Mouse (Mus musculus) liver, embryonic 13.5 days (tissue): ENCODE measurements around the gene Unkl. TPM values are rescaled to one million over a fixed set of nuclear protein-coding genes. Genes with fewer than 3 reads are reported as not detected.

Source experiments
- ATAC-seq: fragments of 200-750 bp; cut with Nextera tagmentation; 2 replicates; pipeline ENCODE4 v1.8.0; 2017; ENCODE audit warnings: low read depth, mild to moderate bottlenecking, moderate number of reproducible peaks, moderate library complexity
- DNase-seq: peaks from one replicate; pipeline ENCODE4 v3.0.0; 2022
- H3K27ac ChIP-seq: fragments of 300-500 bp; sonication (generic); 2 replicates; pipeline ENCODE4 v1.5.1; 2015; ENCODE audit warnings: moderate library complexity, mild to moderate bottlenecking, inconsistent platforms
- H3K27me3 ChIP-seq: fragments of 300-500 bp; sonication (generic); 2 replicates; pipeline ENCODE4 v1.6.1; 2015; ENCODE audit warnings: mild to moderate bottlenecking, inconsistent platforms
- H3K36me3 ChIP-seq: fragments of 300-500 bp; sonication (generic); 2 replicates; pipeline ENCODE4 v1.6.1; 2015; ENCODE audit warnings: mild to moderate bottlenecking, inconsistent platforms
- H3K4me1 ChIP-seq: fragments of 300-500 bp; sonication (generic); replicated peaks from 2 replicates; pipeline ENCODE4 v1.6.1; 2015; ENCODE audit warnings: inconsistent platforms
- H3K4me2 ChIP-seq: fragments of 300-500 bp; sonication (generic); 2 replicates; pipeline ENCODE4 v1.6.1; 2015; ENCODE audit warnings: inconsistent platforms, mild to moderate bottlenecking, moderate library complexity
- H3K4me3 ChIP-seq: fragments of 300-500 bp; sonication (generic); replicated peaks from 2 replicates; pipeline ENCODE4 v1.5.1; 2015; ENCODE audit warnings: mild to moderate bottlenecking, inconsistent platforms
- H3K9ac ChIP-seq: fragments of 300-500 bp; sonication (generic); 2 replicates; pipeline ENCODE4 v1.6.1; 2015; ENCODE audit warnings: mild to moderate bottlenecking, inconsistent platforms
- H3K9me3 ChIP-seq: fragments of 300-500 bp; sonication (generic); replicated peaks from 2 replicates; pipeline ENCODE4 v1.6.1; 2016; ENCODE audit warnings: inconsistent platforms
- WGBS: fragments of 180-500 bp; shearing (Covaris S2); methylation state at CpG from one replicate; pipeline ENCODE4 v1.1.7; 2015; ENCODE audit not compliant: insufficient replicate concordance; 5-methylcytosine and 5-hydroxymethylcytosine counted together
- polyA plus RNA-seq: library from polyadenylated mRNA; unstranded; fragments of >200 nt; fragmentation: Nextera tagmentation; extraction: Ambion mirVana; gene quantifications from 2 replicates; pipeline ENCODE4 v1.2.1, GENCODE M21; 2015

Unkl gene
- 14.4 and 18.0 TPM in 2 replicates for polyA plus RNA-seq

GRCm38 (mm10) chr17:25188150-25189031 lies at the start of gene Unkl:
Gene Unkl (plus strand): TSS chr17:25188397.
- DNase-seq (peak; percentile 48), ATAC-seq (peak; percentile 14; the same call in 1 of the 2 replicates)
- WGBS: under 1% methylated on average over 104 of the region's 104 CpGs
- Histone ChIP-seq H3K4me3 (peak within 1 kb of the TSS; percentile 89), H3K27ac (peak within 1 kb of the TSS; percentile 77), H3K4me2 (peak within 1 kb of the TSS; percentile 95), H3K4me1 (peaks cover 64% of the 10 kb centered on the region), H3K9me3 (no peaks in the 10 kb centered on the region), H3K36me3 (peaks cover 14% of the 10 kb centered on the region; the same call in 1 of the 2 replicates), H3K27me3 (no peaks in the 10 kb centered on the region), H3K9ac (peak within 1 kb of the TSS; percentile 84)

- no peak for ATAC-seq
- Histone ChIP-seq H3K9me3 (no peaks in the 10 kb centered on the region), H3K4me1 (peaks cover 41% of the 10 kb centered on the region), H3K36me3 (peaks cover 4% of the 10 kb centered on the region; the same call in 1 of the 2 replicates), H3K27ac (peak overlapping the region; percentile 0; the same call in 1 of the 2 replicates), H3K4me2 (no peak overlapping the region), H3K4me3 (no peak overlapping the region), H3K9ac (no peak overlapping the region), H3K27me3 (no peaks in the 10 kb centered on the region)
- DNase-seq: no peak
- WGBS: 88% methylated on average over 1 of the region's 1 CpGs
Measured at GRCm38 (mm10) chr17:25138803-25139202, 49.4 kb upstream of the Unkl start.

- Histone ChIP-seq H3K27ac (no peak overlapping the region), H3K27me3 (no peaks in the 10 kb centered on the region), H3K36me3 (peaks cover 12% of the 10 kb centered on the region), H3K4me2 (no peak overlapping the region), H3K4me3 (no peak overlapping the region), H3K9me3 (no peaks in the 10 kb centered on the region), H3K4me1 (peaks cover 31% of the 10 kb centered on the region), H3K9ac (no peak overlapping the region)
- ATAC-seq (no peak), DNase-seq (no peak)
- WGBS: 73% methylated on average over 4 of the region's 4 CpGs
Measured at GRCm38 (mm10) chr17:25139960-25140359, 48.2 kb upstream of the Unkl start.

- Histone ChIP-seq H3K27ac (no peak within 1 kb of the TSS), H3K9ac (0 out of 2 replicates have a peak within 1 kb of the TSS, but pooled peaks have one; percentile 4), H3K36me3 (peaks cover 39% of the 10 kb centered on the region), H3K9me3 (no peaks in the 10 kb centered on the region), H3K4me2 (no peak within 1 kb of the TSS), H3K27me3 (peaks cover 2% of the 10 kb centered on the region; the same call in 1 of the 2 replicates), H3K4me1 (no peaks in the 10 kb centered on the region), H3K4me3 (no peak within 1 kb of the TSS)
- 76% methylated on average over 1 of the region's 1 CpGs for WGBS
- no peak for ATAC-seq
- no peak for DNase-seq
Measured at GRCm38 (mm10) chr17:25162161-25162560, 26.0 kb upstream of the Unkl start, which contains the start of gene Ccdc154. Gene Ccdc154 (plus strand): TSS chr17:25162461.

- DNase-seq (no peak), ATAC-seq (no peak)
- no peak overlapping the region for H3K27ac ChIP-seq
- H3K4me1 ChIP-seq: no peaks in the 10 kb centered on the region
- H3K9ac ChIP-seq: no peak overlapping the region
- no peaks in the 10 kb centered on the region for H3K9me3 ChIP-seq
- peaks cover 27% of the 10 kb centered on the region for H3K36me3 ChIP-seq
- no peak overlapping the region for H3K4me2 ChIP-seq
- no peak overlapping the region for H3K4me3 ChIP-seq
- peaks cover 2% of the 10 kb centered on the region; the same call in 1 of the 2 replicates for H3K27me3 ChIP-seq
- whole genome bisulfite sequencing: 63% methylated on average over 7 of the region's 7 CpGs
Measured at GRCm38 (mm10) chr17:25163387-25163786, 24.8 kb upstream of the Unkl start.

- Histone ChIP-seq H3K4me2 (no peak overlapping the region), H3K36me3 (peaks cover 17% of the 10 kb centered on the region), H3K4me3 (no peak overlapping the region), H3K27me3 (peaks cover 2% of the 10 kb centered on the region; the same call in 1 of the 2 replicates), H3K9me3 (no peaks in the 10 kb centered on the region), H3K9ac (no peak overlapping the region), H3K27ac (no peak overlapping the region), H3K4me1 (no peaks in the 10 kb centered on the region)
- ATAC-seq (no peak), DNase-seq (no peak)
- WGBS: 70% methylated on average over 3 of the region's 3 CpGs
Measured at GRCm38 (mm10) chr17:25164770-25165169, 23.4 kb upstream of the Unkl start.

- no peak overlapping the region for H3K27ac ChIP-seq
- H3K27me3 ChIP-seq: peaks cover 7% of the 10 kb centered on the region; the same call in 1 of the 2 replicates
- H3K4me2 ChIP-seq: no peak overlapping the region
- H3K4me3 ChIP-seq: no peak overlapping the region
- DNase-seq (no peak), ATAC-seq (no peak)
- 0 out of 2 replicates have a peak, but pooled peaks cover 3% of the 10 kb centered on the region for H3K36me3 ChIP-seq
- H3K9me3 ChIP-seq: no peaks in the 10 kb centered on the region
- no peaks in the 10 kb centered on the region for H3K4me1 ChIP-seq
- 44% methylated on average over 6 of the region's 6 CpGs for WGBS
- H3K9ac ChIP-seq: no peak overlapping the region
Measured at GRCm38 (mm10) chr17:25165970-25166671, 22.1 kb upstream of the Unkl start.

GRCm38 (mm10) chr17:25169706-25170105 lies 18.5 kb upstream of the Unkl start:
- H3K9ac ChIP-seq: no peak overlapping the region
- H3K9me3 ChIP-seq: no peaks in the 10 kb centered on the region
- ATAC-seq (no peak), DNase-seq (no peak)
- no peaks in the 10 kb centered on the region for H3K4me1 ChIP-seq
- H3K27ac ChIP-seq: no peak overlapping the region
- H3K36me3 ChIP-seq: no peaks in the 10 kb centered on the region
- H3K4me2 ChIP-seq: no peak overlapping the region
- H3K4me3 ChIP-seq: no peak overlapping the region
- H3K27me3 ChIP-seq: peaks cover 12% of the 10 kb centered on the region
- WGBS: 83% methylated on average over 2 of the region's 2 CpGs

GRCm38 (mm10) chr17:25172558-25172957 lies 15.6 kb upstream of the Unkl start:
- WGBS: 78% methylated on average over 3 of the region's 3 CpGs
- ATAC-seq (no peak), DNase-seq (no peak)
- Histone ChIP-seq H3K4me1 (peaks cover 12% of the 10 kb centered on the region), H3K9me3 (no peaks in the 10 kb centered on the region), H3K4me2 (no peak overlapping the region), H3K27ac (no peak overlapping the region), H3K36me3 (no peaks in the 10 kb centered on the region), H3K9ac (no peak overlapping the region), H3K27me3 (peaks cover 28% of the 10 kb centered on the region), H3K4me3 (no peak overlapping the region)

- Histone ChIP-seq H3K36me3 (no peaks in the 10 kb centered on the region), H3K4me2 (peak within 1 kb of the TSS; percentile 23), H3K27ac (no peak within 1 kb of the TSS), H3K27me3 (peaks cover 44% of the 10 kb centered on the region), H3K9me3 (no peaks in the 10 kb centered on the region), H3K9ac (0 out of 2 replicates have a peak within 1 kb of the TSS, but pooled peaks have one; percentile 3), H3K4me3 (no peak within 1 kb of the TSS), H3K4me1 (peaks cover 12% of the 10 kb centered on the region)
- ATAC-seq (no peak), DNase-seq (no peak)
- 51% methylated on average over 9 of the region's 9 CpGs for WGBS
Measured at GRCm38 (mm10) chr17:25175411-25175810, 12.8 kb upstream of the Unkl start, which contains the start of gene Gm38655. Gene Gm38655 (minus strand): TSS chr17:25175471.

GRCm38 (mm10) chr17:25183232-25183631 lies 5.0 kb upstream of the Unkl start:
- DNase-seq (no peak), ATAC-seq (no peak)
- H3K4me1 ChIP-seq: peaks cover 46% of the 10 kb centered on the region
- no peak overlapping the region for H3K27ac ChIP-seq
- H3K4me2 ChIP-seq: peak overlapping the region; percentile 95
- H3K9ac ChIP-seq: peak overlapping the region; percentile 87
- peak overlapping the region; percentile 85 for H3K4me3 ChIP-seq
- 0 out of 2 replicates have a peak, but pooled peaks cover 23% of the 10 kb centered on the region for H3K27me3 ChIP-seq
- H3K9me3 ChIP-seq: no peaks in the 10 kb centered on the region
- H3K36me3 ChIP-seq: 0 out of 2 replicates have a peak, but pooled peaks cover 3% of the 10 kb centered on the region
